Mouse (Mus musculus) E14TG2a.4 (cell line): Measurements from ENCODE around the gene Rin3.

Experiments used
- CTCF ChIP-seq: conservative IDR thresholded peaks from 2 replicates; pipeline ENCODE4 v1.5.1; 2014; ENCODE audit warnings: low read length
- NANOG ChIP-seq: IDR thresholded peaks from 2 replicates; pipeline ENCODE4 v1.6.1; 2014; ENCODE audit warnings: borderline replicate concordance, low read length, mixed read lengths
- POU5F1 ChIP-seq: IDR thresholded peaks from 2 replicates; pipeline ENCODE4 v1.6.1; 2014; ENCODE audit warnings: low read length, borderline replicate concordance

- TF ChIP-seq CTCF = no peak
- TF ChIP-seq POU5F1 = no peak
- no peak for TF ChIP-seq NANOG
Observed at GRCm38 (mm10) chr12:102426285-102426684, 143.4 kb downstream of the Rin3 start.
